Mouse (Mus musculus) CD4-positive, CD25-positive, alpha-beta regulatory T cell, adult 4 months (primary cell): ENCODE measurements around the gene Nkd2. TPM values are rescaled to one million over a fixed set of nuclear protein-coding genes. Genes with fewer than 3 reads are reported as not detected.
A peak's percentile ranks its signal among the peaks of the same experiment; 100 is the strongest.

Experiments
- ATAC-seq: one replicate; pipeline ENCODE4 v1.8.0; 2017
- polyA plus RNA-seq, 2 experiments: library from polyadenylated mRNA; unstranded; fragments of 100-300 nt; shearing (Covaris generic); gene quantifications; one replicate each; pipeline ENCODE4 v1.2.1; 2017

The Nkd2 gene
- polyA plus RNA-seq, result under 1 TPM; 0.14 to 0.38 TPM

DNA sequence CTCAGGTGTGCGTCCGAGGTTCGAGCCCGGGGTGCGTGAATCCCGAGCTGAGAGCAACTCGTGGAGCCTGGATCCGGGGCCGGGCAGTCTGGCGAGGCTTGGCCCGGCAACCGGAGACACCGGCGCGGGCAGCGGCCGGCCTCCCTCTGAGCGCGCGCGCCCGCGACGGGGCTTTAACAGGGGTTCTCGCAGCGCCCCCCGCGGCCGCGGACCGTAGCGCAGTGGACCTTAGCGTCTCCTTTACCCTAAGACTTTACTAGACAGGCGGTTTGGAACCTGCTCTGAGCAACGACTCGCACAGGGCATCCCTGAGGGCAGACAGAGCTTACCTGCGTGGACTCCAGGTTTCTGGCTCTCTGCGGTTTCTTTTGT is at the start of gene Nkd2:
Gene Nkd2, minus strand, starts transcription at position 167 of the 372 bp plus-strand sequence.
- peak; percentile 71 for ATAC-seq

DNA sequence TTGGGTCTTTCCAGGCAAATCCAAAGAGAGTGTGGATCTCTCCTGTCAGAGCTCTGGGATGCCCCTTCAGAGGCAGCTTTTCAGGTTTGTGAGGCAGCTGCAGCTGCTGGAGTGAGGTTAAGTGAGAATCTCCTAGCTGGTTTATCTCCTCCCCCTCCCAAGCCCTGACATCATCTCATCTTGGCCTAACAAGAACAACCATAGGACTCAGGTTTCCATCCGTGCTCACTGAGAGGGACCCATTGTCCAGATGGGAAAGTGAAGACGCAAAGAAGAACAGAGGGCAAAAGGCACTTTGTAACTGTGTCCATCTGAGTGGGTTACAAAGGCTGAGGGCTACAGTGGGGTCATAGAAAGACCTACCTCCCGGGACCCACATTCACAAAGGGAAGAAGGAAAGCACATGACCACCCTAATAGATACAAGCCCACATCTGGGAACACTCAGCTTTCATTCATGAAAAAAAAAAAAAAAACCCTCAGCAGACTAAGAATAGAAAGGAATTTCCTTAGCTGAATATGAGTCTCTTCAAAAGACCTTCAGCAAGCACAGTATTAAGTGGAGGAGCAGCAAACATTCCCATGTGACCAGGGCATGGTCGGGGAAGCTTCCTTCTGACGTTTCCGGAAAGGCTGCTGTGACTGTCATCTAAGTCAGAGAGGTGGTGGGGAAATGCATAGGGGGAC is 45.2 kb upstream of the Nkd2 start:
- ATAC-seq, result no peak

DNA sequence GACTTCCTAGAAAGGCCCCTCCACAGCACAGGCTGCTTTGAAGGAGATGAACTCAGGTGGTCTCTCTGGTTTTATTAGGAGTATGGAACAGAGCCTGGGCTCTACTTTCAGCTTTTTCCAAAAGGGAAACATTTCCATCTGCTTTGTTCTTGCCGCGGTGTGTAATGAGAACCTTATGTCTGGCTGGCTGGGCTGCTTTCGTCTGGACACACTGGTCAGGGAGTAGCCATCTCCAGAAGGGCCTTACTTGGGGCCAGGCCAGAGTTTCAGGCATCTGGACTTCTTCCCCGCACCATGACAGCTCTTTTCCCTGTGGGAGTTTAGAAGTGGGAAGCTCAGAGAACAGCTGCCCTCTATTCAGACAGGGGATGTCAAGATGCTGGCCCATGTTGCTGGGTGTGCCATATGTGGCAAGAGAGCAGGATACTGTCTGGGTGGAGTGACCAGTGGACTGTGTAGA is 40.0 kb upstream of the Nkd2 start:
- no peak for ATAC-seq

DNA sequence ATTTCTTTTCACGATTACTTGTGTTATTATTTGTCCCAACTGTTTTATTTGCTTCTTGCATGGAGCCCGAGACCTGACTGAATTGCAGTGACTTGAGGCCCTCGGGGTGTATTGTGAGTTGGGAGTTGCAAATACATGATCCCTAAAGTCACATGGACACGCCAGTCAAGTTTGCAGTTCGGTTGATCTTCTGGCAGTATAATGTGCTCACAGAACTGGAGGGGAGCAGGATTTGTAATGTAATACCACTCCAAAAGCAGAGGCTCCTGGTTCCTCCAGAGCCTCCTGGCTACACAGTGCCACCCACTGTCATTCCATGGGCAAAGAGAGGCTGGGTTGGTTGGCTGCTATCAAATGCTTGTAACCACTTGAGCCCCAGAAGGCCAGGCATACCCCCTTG is 39.2 kb upstream of the Nkd2 start:
- no peak for ATAC-seq

DNA sequence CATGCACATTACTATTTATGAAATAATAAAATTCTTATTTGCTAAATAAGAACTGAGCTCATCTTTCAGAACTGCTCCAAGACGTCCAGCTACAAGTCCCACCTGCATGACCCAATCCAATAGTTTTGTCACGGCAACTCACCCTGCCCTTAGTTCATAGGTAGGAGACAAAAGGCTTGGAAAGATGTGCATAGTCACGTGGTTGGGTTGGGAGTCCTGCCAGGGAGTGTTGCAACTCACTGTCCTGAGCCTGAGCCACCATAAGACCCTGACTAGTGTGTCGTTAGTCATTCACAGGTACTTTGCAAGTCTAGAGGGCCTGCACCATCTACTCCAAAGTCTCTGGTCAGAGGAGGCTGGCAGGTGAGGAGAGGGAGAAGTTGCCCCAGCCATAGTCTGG is 38.6 kb upstream of the Nkd2 start:
- no peak for ATAC-seq

DNA sequence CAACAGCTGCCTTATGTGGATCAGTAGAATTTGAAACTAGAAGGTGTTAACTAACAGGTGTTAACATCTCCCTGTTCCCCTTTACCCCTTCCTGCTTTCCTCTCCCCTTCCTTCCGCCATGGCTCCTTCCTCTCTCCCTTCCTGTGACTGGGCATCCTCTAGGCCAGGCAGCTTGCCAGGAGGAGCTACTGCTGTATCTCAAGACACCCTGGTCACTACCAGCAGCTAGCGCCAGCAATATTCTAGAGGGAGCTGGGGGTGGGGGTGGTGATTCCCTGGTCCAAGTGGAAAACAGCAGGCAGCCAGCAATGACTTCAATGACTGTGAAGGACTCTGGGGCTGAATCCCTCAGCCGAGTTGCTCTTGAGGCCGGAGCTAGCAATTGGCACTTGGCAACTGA is 38.2 kb upstream of the Nkd2 start:
- no peak for ATAC-seq

DNA sequence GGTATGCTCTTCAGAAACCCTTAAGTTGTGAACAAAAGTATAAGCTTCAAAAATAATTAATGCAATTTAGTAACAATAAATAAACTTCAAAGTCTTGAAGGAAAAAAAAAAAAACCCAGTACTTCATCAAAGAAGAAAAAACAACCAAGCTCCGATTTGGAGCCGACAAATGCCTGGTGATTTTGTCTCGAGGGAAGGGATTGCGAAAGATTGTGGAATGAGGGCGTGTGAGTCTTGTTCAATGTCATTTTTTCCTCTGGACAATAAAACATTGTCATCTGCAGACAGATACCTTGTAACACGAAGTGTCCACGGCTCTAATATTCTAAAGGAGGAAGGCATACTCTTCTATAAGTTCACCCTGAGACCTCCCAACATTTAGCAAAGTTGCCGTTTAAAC is 33.9 kb upstream of the Nkd2 start:
- no peak for ATAC-seq

DNA sequence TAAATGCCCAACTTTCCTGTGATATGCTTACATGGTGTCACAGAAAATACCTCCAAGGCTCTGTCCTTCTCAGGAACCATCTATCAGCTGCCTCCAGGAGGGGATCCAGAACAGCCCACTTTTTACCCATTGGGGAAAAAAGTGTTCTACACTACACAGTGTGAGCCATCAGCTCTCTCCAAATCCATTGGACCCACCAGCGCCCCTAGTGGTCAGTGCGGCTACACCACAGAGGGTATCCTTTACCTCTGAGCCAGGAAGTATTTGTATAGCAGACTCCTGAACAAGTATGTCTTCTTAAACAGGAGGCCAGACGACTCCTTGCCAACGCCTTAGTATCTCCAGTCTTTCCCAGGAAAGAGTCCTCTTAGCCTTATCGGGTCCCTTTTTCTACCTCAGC is 32.4 kb upstream of the Nkd2 start:
- no peak for ATAC-seq

DNA sequence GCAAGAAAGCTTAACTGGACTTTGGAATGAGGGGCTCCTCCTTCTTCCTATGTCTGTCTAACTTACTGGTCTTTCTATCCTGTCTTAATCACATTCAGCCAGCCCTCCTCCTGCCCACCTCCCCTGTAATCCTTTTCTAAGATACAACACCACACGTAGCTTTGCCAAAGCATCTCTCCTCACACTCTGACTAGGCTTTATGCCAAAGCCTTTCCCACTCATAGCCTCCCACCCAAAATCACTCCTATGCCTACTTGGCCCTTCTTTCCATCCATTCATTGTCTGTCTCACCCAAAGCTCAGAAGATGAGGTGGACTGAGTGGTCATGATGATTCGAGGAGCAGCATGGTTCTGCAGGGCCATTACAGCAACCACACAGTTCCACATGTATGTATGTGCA is 24.7 kb upstream of the Nkd2 start:
- no peak for ATAC-seq

DNA sequence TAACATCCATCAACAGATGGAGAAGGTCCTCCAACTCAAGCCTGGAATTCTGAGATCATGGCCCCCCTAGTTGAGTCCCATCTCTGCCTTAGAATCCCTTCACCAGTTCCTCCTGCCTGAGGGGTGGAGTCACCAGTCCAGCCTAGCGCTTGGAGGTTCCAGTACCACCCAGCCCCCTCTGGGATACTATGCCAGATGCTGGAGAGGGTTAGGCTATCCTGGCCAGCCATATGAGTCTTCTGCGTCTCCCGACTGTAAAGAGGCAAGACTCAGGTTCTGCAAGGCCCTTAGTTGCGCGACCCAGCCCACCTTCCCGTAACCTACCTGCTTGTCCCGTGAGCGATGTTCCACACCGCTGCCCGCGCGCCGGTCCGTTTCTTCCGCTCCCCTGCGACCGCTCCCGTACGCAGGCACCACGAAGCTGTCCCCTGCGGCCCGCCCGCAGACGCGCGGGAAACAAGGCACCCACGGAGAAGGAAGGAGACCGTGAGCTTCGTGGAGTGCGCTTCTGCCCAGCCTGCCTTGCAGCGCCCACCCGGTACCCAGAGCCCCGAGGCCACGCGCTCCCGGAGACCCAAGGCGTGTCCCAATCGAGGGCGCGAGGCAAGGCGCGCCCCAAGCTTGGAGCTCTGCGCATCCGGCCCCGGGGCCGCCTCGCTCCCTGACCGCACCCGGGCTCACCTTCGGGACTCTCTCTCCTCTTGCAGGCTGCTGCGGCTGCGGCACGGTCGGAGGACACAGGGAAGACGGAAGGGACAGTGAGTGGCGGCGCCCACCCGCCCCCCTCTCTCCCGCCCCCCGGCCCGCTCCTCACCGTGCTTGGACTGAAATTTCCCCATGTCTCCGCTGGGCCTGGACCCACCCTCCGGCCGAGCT is 604 bp downstream of the Nkd2 start:
- no peak for ATAC-seq

DNA sequence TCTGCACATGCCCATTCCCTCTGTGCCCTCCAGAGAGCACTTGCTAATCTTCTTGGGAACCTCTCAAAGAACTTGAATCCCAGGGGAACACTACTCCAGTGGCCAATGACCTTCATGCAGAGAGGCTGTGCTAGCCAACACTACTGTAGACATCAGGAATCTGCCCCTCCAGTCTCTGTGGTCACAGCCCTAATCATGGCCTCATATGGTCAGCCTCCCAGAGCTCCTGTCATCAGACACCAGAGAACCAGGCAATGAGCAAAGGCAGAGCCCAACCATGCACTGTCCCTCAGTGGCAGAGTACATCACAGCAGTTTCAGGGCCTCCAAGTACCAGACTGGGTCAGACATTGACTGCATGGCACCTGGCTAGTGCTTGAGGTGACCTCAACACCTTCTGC is 4.7 kb downstream of the Nkd2 start:
- ATAC-seq, result no peak

DNA sequence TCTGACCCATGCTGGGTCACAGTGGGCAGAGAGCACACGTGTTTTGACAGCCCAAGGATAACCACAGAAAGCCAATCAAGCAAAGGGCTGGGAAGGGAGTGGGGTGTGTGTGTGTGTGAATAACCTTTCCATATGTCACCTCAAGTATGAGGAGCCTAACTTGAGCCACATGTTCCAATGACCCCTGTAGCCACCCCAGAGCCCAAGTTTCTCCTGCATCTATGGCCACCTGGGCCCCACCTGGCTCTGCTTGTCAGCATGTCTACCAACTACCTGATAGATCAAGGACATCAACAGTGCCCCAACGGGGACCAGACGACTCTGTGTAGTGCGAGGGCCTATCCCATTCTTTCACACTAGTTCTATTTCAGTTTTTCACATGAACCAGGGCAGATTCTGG is 7.7 kb downstream of the Nkd2 start:
- no peak for ATAC-seq

DNA sequence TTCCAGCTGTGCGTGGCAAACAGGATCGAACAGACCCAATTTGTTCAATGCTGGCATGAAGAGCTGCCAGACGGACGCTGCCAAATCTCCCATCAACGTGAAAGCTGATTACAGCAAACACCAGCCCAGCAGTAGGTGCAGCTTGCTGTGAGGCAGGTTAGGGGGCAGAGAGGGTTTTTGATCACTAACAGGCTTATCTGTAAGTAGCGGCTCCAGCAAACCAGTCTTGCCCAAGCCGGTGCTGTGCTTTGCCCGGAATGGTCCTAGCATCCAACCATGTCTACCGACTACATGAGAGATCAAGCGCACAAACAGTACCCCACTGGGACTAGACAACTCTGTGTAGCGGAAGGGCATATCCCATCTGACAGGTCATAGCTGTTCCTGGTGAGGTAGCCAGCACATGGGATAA is 8.3 kb downstream of the Nkd2 start:
- no peak for ATAC-seq

DNA sequence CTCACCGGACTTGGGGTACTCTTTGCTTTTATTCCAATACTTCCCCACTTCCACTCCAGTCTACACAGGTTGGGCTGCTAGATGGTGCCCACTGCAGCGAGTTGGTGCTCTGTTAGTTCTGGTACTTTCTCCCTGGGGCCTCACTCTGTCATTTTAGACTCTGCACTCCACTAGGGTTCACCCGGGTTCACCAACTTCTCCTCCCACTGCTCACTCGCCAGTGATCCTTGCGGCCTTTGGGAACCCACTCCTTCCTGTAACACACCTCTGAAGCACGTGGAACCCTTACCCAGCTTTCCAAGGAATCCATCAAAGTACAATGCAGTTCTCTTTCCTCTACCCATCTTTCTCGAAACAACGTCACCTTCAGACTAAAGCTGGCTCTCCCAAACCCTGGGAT is 9.7 kb downstream of the Nkd2 start:
- no peak for ATAC-seq

DNA sequence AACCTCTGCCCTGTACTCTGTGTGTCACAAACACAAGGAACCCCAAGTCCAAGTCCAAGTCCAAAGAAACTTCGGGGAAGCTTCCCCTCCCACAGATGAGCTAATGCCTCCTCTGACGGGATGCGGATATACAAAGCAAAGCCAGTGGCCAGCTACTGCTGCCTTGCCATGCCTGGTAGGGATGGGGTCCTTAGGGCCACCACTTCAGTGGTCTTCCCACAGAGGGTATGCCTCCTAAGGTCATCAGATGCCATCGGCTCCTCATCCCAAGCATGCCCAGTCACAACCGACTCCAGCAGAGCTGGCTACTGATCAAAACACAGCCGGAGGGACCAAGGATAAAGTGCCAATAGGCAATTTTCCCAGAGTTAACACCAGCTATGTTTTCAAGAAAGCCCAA is 10.9 kb downstream of the Nkd2 start:
- no peak for ATAC-seq

DNA sequence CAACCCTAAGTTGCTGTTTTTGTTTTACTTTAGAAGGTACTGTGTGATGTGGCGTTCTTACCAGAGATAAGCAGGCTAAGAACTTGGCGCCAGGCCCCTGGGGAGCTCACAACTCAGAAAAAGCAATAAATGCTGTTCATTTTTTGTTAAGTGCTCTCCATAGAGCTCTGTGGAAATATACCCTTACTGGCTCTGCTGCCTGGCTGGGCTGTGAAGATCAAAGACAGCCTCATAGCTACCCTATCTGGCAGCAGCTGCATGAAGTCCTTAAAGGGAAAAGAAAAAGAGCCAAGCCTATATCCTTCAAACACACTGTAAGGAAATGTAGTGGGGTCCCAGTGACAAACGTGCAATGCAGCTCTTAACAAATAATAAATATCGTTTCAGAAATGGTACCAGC is 11.6 kb downstream of the Nkd2 start:
- ATAC-seq, result no peak

DNA sequence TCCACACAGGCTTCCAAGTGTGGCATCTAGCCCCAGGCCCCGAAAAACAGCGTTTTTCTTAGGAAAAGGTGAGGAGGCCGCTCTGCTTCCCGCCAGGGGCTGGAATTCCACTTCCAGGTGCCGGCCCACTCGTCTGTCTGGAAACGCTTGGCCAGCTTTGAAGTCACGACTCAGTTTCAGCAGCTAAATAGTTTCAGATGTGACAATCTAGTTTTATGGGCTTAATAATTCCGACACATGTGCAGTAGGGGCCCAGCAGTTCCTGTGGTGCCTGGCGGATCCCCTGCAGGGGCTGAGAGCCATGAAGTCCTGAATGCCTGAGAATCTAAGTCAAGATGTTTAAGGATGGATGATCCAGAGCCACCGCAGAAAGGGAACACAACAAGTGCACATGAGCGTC is 13.6 kb downstream of the Nkd2 start:
- no peak for ATAC-seq

DNA sequence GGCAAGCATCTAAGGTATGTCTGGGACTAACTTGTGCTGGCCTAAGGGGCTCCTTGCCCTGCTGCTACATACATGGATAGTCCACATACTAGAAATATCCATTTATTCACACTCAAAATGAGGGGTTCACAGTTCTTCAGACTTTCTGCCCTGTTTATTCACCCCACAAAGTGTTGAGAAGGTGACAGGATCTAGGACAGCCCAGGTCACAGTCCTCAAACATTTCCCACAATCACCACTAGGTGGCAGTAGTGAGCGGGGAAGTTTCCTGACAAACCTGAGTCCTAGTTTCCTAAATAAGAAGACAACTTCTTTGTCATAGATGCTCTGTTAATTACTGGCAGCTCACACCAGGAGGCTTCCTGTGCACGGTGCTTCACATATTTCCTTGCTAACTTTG is 15.9 kb downstream of the Nkd2 start:
- peak; percentile 51 for ATAC-seq

DNA sequence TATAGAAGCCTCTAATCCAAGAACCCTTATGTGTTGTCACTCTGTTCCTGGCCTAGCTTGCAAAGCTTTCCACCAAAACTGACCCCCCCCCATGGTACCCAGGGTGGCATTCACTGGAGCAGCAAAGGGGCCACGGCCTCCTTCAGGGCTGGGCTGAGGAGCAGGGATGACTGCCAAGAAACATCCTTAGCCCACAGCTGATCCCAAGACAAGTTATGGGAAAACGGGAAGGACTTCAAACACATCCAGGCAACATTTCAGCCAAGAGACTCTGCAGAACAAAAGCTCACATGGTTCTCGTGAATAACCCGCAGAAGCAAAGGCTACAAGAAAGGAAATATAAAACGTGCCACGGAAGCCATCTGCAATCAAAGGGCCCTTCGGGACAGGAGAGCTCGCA is 20.2 kb downstream of the Nkd2 start:
- no peak for ATAC-seq

DNA sequence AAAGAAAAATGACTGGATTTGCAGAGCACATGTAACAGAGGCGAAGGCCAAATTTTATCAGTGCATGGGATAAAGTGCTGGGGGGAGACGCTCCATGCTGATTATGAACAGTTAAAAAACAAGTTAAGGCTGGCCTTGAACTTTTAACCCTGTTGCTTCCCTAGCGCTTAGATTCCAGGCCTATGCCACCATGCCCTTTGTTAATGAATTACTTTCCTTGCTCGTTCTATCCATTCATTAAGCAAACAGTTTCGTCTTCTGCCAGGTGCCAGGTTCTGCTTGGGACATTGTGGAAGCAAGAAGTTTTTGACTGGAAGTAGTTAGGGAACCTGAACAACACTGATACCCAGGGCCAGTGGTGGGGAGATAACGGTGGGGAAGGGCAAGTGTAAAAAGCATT is 23.7 kb downstream of the Nkd2 start:
- ATAC-seq, result no peak

DNA sequence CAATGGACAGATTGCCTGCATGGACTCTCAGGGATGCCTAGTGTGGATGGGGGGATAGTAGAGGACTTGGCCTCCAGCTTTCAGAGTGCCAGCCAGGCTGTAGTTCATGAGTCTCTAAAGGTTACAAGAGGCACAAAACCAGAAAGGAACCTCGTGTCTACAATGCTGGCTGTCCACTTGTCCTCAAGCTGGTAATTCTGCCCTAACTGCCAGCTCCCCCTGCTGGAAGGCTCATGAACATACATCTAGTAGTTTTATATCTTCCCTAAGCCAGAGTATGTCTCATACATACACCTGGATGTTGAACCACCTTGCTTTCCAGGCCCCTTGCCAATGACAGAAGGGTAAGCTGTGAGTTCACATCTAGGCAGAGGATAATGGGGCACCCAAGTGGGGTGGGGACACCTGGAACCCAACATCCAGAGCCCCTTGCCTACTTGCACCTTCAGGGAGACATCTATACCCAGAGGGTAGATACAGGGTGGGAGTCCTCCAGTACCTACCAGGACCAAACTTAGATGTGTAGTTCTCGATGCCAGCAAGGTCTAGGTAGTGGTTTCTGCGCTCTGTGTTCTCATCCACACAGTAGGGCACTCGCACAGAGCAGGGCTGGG is 25.1 kb downstream of the Nkd2 start:
- peak; percentile 85 for ATAC-seq

DNA sequence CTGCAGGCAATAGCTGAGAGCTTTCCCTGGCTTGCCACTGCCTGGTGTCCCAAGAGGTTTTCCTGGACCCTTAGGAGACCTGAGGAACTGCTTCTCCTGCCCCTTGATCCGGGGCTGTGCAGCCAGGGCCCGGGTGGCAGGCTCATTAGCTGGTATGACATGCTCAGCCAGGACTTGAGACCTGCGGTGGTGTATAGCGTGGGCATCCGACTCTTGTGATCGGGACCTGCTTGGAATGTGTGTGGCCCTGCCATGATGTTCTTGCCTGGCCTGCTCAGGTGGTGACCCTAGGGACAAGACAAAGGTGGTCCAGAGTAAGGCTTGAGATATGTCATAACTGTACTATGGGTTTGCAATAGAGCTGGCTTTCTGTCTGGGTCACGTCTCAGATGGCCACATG is 26.2 kb downstream of the Nkd2 start:
- ATAC-seq, result no peak

DNA sequence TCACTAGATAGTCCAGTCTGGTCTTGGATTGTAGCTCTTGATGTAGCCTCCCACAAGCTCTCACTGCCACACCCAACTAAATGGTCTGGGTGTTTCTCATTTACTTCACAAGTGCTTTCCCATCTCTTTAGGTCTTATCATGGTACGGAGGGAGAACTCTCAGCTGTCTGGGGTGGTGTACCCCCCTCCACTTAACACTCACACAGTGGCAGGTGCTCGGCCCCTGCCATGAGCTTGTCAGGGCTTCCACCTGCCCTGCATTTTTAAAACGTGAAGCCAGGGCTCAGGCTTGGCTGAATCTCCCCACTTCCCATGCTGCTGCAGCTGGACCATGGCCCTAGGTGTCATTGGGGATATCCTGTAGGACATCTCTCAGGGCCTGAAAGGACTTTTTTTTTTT is 28.5 kb downstream of the Nkd2 start:
- ATAC-seq, result no peak

DNA sequence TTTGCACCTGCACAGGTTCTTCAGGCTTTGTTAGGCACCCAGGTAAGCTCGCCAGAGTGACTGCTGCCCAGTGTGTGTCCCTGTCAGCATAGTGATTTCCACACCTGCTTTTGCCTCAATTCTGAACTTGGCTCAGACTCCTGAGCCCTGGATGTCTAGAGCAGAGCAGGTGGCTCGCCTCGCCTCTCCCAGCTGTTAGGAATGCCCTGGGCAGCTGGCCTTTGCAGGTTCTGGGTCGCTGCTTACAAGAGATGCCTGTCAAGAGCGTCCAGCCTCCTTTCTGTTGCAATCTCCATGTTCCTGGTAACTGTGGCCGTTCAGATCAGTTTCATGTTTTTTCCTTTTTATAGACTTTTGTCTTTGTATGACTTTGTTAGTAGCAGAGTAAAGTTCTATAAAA is 31.1 kb downstream of the Nkd2 start:
- ATAC-seq, result no peak
